Mouse (Mus musculus): ENCODE data around the gene Gm20388.

DNA sequence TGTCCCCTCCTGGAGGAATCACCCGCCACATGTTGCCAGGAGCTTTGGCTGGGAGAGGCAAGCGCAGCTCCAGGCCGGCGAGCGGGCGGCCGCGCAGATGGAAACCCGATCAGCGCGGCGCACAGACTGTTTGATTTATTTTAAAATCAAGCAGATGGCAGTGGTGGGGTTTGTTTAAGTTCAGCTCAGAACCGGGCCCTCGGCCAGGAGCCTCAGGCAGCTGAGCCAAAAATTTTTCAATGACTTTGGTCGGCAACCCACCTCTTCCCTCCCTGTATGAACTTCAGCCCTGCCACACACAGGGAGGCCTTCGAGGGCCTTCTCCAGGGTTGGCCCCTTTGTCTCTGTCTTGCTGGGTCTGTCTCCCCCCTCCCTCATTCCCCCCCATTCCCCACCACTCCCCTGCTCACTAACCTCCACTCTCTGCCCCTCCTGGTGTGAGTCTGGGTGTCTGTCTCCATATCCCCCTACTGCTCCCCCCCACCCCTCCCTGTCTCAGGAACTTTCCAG is 354.4 kb downstream of the Gm20388 start:
- TF ChIP-seq CTCF (IDR thresholded peaks at IDR 0.05; ENCODE audit: low read depth) (peak; percentile 17), EP300 (optimal IDR thresholded peaks at IDR 0.05) (no peak)
